Mouse (Mus musculus) liver, embryonic 16.5 days (tissue): ENCODE data around the gene Bglap3. TPM values are rescaled to one million over a fixed set of nuclear protein-coding genes. Genes with fewer than 3 reads are reported as not detected.

Source experiments
- ATAC-seq: fragments of 200-750 bp; cut with Nextera tagmentation; 2 replicates; pipeline ENCODE4 v1.8.0; 2017; ENCODE audit warnings: low read depth, mild to moderate bottlenecking, moderate number of reproducible peaks, moderate library complexity
- H3K27ac ChIP-seq: fragments of 300-500 bp; sonication (generic); 2 replicates; pipeline ENCODE4 v1.5.1; 2014; ENCODE audit warnings: mild to moderate bottlenecking, low read length
- H3K27me3 ChIP-seq: fragments of 300-500 bp; sonication (generic); 2 replicates; pipeline ENCODE4 v1.6.1; 2014; ENCODE audit warnings: low read depth, low read length, mixed read lengths; ENCODE audit not compliant: control insufficient read depth, insufficient read depth
- H3K36me3 ChIP-seq: fragments of 300-500 bp; sonication (generic); 2 replicates; pipeline ENCODE4 v1.6.1; 2014; ENCODE audit warnings: mild to moderate bottlenecking; ENCODE audit not compliant: control insufficient read depth, insufficient read depth
- H3K4me1 ChIP-seq: fragments of 300-500 bp; sonication (generic); 2 replicates; pipeline ENCODE4 v1.6.1; 2014; ENCODE audit warnings: low read depth, low read length, mixed read lengths; ENCODE audit not compliant: control insufficient read depth
- H3K4me2 ChIP-seq: fragments of 300-500 bp; sonication (generic); 2 replicates; pipeline ENCODE4 v1.6.1; 2014; ENCODE audit warnings: low read depth, low read length, mixed read lengths
- H3K4me3 ChIP-seq: fragments of 300-500 bp; sonication (generic); 2 replicates; pipeline ENCODE4 v1.5.1; 2014; ENCODE audit warnings: low read depth, mild to moderate bottlenecking, low read length
- H3K9ac ChIP-seq: fragments of 300-500 bp; sonication (generic); 2 replicates; pipeline ENCODE4 v1.6.1; 2014; ENCODE audit warnings: low read depth, low read length
- H3K9me3 ChIP-seq: fragments of 300-500 bp; sonication (generic); replicated peaks from 2 replicates; pipeline ENCODE4 v1.6.1; 2016; ENCODE audit warnings: low read length; ENCODE audit not compliant: control insufficient read depth
- whole genome bisulfite sequencing: fragments of 180-500 bp; shearing (Covaris S2); extraction: QIAGEN DNeasy Blood & Tissue Kit; methylation state at CpG from one replicate; pipeline ENCODE4 v1.1.7; 2014; ENCODE audit not compliant: insufficient replicate concordance; 5-methylcytosine and 5-hydroxymethylcytosine counted together
- polyA plus RNA-seq: library from polyadenylated mRNA; unstranded; fragments of >200 nt; fragmentation: Nextera tagmentation; extraction: Ambion mirVana; gene quantifications from 2 replicates; pipeline ENCODE4 v1.2.1, GENCODE M21; 2015

The Bglap3 gene
- polyA plus RNA-seq, 1 experiment from 2014 or later: 0.15 TPM

DNA sequence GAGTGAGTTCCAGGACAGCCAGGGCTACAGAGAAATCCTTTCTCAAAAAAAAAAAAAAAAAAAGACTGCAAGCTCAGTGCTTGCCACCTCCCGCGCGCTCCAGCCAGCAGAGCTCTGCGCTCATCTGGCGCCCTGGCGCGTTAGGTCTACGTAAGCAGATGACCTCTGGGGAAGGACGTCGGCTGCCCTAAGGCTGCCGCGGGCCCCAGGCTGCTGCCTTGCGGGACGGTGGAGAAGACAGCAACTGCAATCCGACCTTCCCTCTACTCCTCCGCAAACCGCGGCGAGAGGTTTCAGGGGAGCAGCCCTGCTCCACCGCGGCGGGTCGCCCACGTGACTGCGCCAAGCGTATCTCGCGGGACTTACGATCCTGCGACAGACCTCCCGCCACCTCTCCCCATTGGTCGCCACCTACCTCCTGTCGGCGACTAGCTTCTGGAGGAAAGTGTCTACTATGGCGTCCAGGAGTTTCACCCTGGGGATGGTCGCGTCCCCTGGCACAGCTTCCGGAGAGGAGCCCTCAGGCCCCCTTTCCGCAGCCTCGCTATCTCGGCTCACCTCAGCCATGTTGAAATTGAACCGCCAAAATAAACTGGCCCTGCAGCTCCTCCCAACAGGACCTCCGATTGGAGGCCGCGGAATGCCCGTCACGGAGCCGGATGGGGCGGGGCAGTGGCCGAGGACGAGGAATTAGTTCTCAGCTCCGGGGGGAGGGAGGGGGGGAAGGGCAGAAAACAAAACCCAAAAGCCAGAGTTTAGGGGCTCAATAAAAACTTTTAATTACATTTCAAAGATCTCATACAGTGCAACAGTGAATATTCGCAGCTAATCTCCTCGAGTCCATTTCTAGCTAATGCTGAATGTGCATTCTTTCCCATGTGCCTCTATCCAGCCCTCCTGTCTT is 37.5 kb upstream of the Bglap3 start, which contains the start of gene Pmf1:
Gene Pmf1 (minus strand): TSS at position 591 of the 904 bp plus-strand sequence.
- Histone ChIP-seq H3K9ac (peak within 1 kb of the TSS; percentile 90), H3K4me2 (peak within 1 kb of the TSS; percentile 75), H3K27ac (peak within 1 kb of the TSS; percentile 95), H3K9me3 (no peaks in the 10 kb centered on the region), H3K4me3 (peak within 1 kb of the TSS; percentile 87), H3K36me3 (peaks cover 8% of the 10 kb centered on the region; the same call in 1 of the 2 replicates), H3K27me3 (no peaks in the 10 kb centered on the region), H3K4me1 (peaks cover 51% of the 10 kb centered on the region)
- WGBS: 0% methylated on average over 54 of the region's 54 CpGs
- peak; percentile 90 for ATAC-seq

DNA sequence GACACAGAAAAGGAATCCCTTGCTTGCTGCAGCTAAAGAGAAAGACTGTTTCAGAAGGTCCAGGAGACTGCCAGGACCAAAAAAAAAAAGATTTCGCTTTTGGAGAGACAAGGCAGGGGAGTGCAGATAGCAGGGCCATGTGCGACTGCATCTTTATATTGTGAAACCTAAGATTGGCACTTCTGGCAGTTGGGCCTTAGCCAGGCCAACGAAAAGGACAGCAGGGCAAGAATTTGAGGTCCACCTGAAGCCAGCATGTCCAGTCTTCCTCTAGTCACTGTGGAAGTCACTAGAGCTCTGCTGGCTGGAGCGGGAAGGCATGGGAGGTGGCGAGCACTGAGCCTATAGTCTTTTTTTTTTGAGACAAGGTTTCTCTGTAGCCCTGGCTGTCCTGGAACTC is 36.4 kb upstream of the Bglap3 start:
- ATAC-seq: no peak
- Histone ChIP-seq H3K9ac (peak overlapping the region; percentile 90), H3K27ac (peak overlapping the region; percentile 95), H3K9me3 (no peaks in the 10 kb centered on the region), H3K36me3 (peaks cover 9% of the 10 kb centered on the region), H3K4me1 (peaks cover 51% of the 10 kb centered on the region), H3K4me2 (peak overlapping the region; percentile 75), H3K4me3 (peak overlapping the region; percentile 87), H3K27me3 (no peaks in the 10 kb centered on the region)
- WGBS: 31% methylated on average over 5 of the region's 5 CpGs

- Histone ChIP-seq H3K27ac (no peak overlapping the region), H3K4me3 (no peak overlapping the region), H3K36me3 (peaks cover 10% of the 10 kb centered on the region), H3K4me2 (no peak overlapping the region), H3K4me1 (peaks cover 48% of the 10 kb centered on the region), H3K27me3 (no peaks in the 10 kb centered on the region), H3K9ac (no peak overlapping the region), H3K9me3 (no peaks in the 10 kb centered on the region)
- WGBS: 58% methylated on average over 7 of the region's 7 CpGs
- no peak for ATAC-seq
These were observed 35.0 kb upstream of the Bglap3 start for GRCm38 (mm10) chr3:88407529-88407928.

- Histone ChIP-seq H3K36me3 (peaks cover 5% of the 10 kb centered on the region), H3K4me1 (peaks cover 44% of the 10 kb centered on the region), H3K4me3 (no peak overlapping the region), H3K9ac (no peak overlapping the region), H3K27ac (no peak overlapping the region), H3K4me2 (no peak overlapping the region), H3K27me3 (no peaks in the 10 kb centered on the region), H3K9me3 (no peaks in the 10 kb centered on the region)
- 2% methylated on average over 2 of the region's 2 CpGs for WGBS
- no peak for ATAC-seq
These were observed 34.5 kb upstream of the Bglap3 start for GRCm38 (mm10) chr3:88407090-88407489.

- no peak for ATAC-seq
- H3K36me3 ChIP-seq: peaks cover 5% of the 10 kb centered on the region
- no peaks in the 10 kb centered on the region for H3K9me3 ChIP-seq
- 79% methylated on average over 10 of the region's 10 CpGs for WGBS
- no peaks in the 10 kb centered on the region for H3K27me3 ChIP-seq
- H3K27ac ChIP-seq: no peak overlapping the region
- H3K4me3 ChIP-seq: no peak overlapping the region
- no peak overlapping the region for H3K4me2 ChIP-seq
- H3K9ac ChIP-seq: no peak overlapping the region
- peaks cover 19% of the 10 kb centered on the region for H3K4me1 ChIP-seq
These were observed 31.1 kb upstream of the Bglap3 start for GRCm38 (mm10) chr3:88403522-88404230.

GRCm38 (mm10) chr3:88398666-88399065 is 26.1 kb upstream of the Bglap3 start:
- H3K27ac ChIP-seq: no peak overlapping the region
- no peaks in the 10 kb centered on the region for H3K9me3 ChIP-seq
- H3K27me3 ChIP-seq: no peaks in the 10 kb centered on the region
- H3K9ac ChIP-seq: no peak overlapping the region
- no peak for ATAC-seq
- no peak overlapping the region for H3K4me3 ChIP-seq
- H3K36me3 ChIP-seq: peaks cover 4% of the 10 kb centered on the region
- 79% methylated on average over 2 of the region's 2 CpGs for WGBS
- no peak overlapping the region for H3K4me2 ChIP-seq
- H3K4me1 ChIP-seq: no peaks in the 10 kb centered on the region

GRCm38 (mm10) chr3:88395742-88396141 is 23.2 kb upstream of the Bglap3 start:
- ATAC-seq: peak; percentile 9; the same call in 1 of the 2 replicates
- Histone ChIP-seq H3K9ac (no peak overlapping the region), H3K27ac (no peak overlapping the region), H3K9me3 (no peaks in the 10 kb centered on the region), H3K27me3 (no peaks in the 10 kb centered on the region), H3K36me3 (peaks cover 4% of the 10 kb centered on the region), H3K4me3 (no peak overlapping the region), H3K4me1 (no peaks in the 10 kb centered on the region), H3K4me2 (no peak overlapping the region)
- 82% methylated on average over 8 of the region's 8 CpGs for WGBS

GRCm38 (mm10) chr3:88395288-88395687 is 22.7 kb upstream of the Bglap3 start:
- H3K36me3 ChIP-seq: peaks cover 4% of the 10 kb centered on the region
- no peak overlapping the region for H3K4me2 ChIP-seq
- no peaks in the 10 kb centered on the region for H3K4me1 ChIP-seq
- no peak overlapping the region for H3K27ac ChIP-seq
- WGBS: 83% methylated on average over 6 of the region's 6 CpGs
- ATAC-seq: no peak
- no peaks in the 10 kb centered on the region for H3K9me3 ChIP-seq
- H3K4me3 ChIP-seq: no peak overlapping the region
- no peak overlapping the region for H3K9ac ChIP-seq
- no peaks in the 10 kb centered on the region for H3K27me3 ChIP-seq
